Mouse (Mus musculus) kidney, embryonic 16.5 days (tissue): ENCODE measurements around the gene Fgfr2. TPM values are rescaled to one million over a fixed set of nuclear protein-coding genes. Genes with fewer than 3 reads are reported as not detected.
A peak's percentile ranks its signal among the peaks of the same experiment; 100 is the strongest.

ENCODE experiments used
- ATAC-seq: fragments of 200-750 bp; cut with Nextera tagmentation; 2 replicates; pipeline ENCODE4 v1.8.0; 2017; ENCODE audit warnings: moderate TSS enrichment; ENCODE audit not compliant: low FRiP score, low TSS enrichment
- H3K27ac ChIP-seq: fragments of 300-500 bp; sonication (generic); 2 replicates; pipeline ENCODE4 v1.5.1; 2014; ENCODE audit warnings: low read length
- H3K27me3 ChIP-seq: fragments of 300-500 bp; sonication (generic); 2 replicates; pipeline ENCODE4 v1.6.1; 2014; ENCODE audit warnings: low read length, control low read depth, mixed read lengths; ENCODE audit not compliant: insufficient read depth
- H3K36me3 ChIP-seq: fragments of 300-500 bp; sonication (generic); 2 replicates; pipeline ENCODE4 v1.6.1; 2014; ENCODE audit warnings: low read length, control low read depth, mixed read lengths; ENCODE audit not compliant: insufficient read depth
- H3K4me1 ChIP-seq: fragments of 300-500 bp; sonication (generic); 2 replicates; pipeline ENCODE4 v1.6.1; 2014; ENCODE audit warnings: low read length, control low read depth, mixed read lengths; ENCODE audit not compliant: insufficient read depth
- H3K4me2 ChIP-seq: fragments of 300-500 bp; sonication (generic); replicated peaks from 2 replicates; pipeline ENCODE4 v1.6.1; 2014; ENCODE audit warnings: low read depth, low read length
- H3K4me3 ChIP-seq: fragments of 300-500 bp; sonication (generic); 2 replicates; pipeline ENCODE4 v1.5.1; 2014; ENCODE audit warnings: mild to moderate bottlenecking, low read length
- H3K9ac ChIP-seq: fragments of 300-500 bp; sonication (generic); replicated peaks from 2 replicates; pipeline ENCODE4 v1.6.1; 2014; ENCODE audit warnings: low read length
- H3K9me3 ChIP-seq: fragments of 300-500 bp; sonication (generic); 2 replicates; pipeline ENCODE4 v1.6.1; 2016; ENCODE audit warnings: low read length, control low read depth
- WGBS: fragments of 180-500 bp; shearing (Covaris S2); extraction: QIAGEN DNeasy Blood & Tissue Kit; methylation state at CpG from one replicate; pipeline ENCODE4 v1.1.7; 2014; 5-methylcytosine and 5-hydroxymethylcytosine counted together
- polyA plus RNA-seq: library from polyadenylated mRNA; unstranded; fragments of >200 nt; fragmentation: Nextera tagmentation; extraction: Ambion mirVana; gene quantifications from 2 replicates; pipeline ENCODE4 v1.2.1, GENCODE M21; 2015

Fgfr2 gene
- polyA plus RNA-seq, 1 experiment from 2014 or later, result 118 TPM

DNA sequence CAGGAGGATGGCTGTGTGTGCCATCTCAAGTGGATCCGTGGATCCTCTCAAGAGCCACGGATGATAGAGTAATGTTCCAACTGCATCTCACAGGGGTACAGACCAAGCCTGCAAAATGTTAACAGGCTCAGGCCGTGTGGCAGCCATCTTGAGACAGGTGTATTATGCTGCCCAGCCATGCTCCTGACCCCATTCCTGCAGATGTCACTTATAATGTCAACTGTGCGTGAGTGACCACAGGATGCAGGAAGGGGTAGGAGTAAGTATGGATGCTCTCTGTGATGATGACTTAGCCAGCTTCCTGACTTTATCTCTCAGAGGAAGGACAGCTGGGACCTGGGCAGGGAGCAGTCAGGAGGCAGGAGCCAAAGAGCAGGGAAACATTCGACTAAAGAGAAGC is 2459.1 kb downstream of the Fgfr2 start:
- peaks cover 10% of the 10 kb centered on the region for H3K9me3 ChIP-seq

DNA sequence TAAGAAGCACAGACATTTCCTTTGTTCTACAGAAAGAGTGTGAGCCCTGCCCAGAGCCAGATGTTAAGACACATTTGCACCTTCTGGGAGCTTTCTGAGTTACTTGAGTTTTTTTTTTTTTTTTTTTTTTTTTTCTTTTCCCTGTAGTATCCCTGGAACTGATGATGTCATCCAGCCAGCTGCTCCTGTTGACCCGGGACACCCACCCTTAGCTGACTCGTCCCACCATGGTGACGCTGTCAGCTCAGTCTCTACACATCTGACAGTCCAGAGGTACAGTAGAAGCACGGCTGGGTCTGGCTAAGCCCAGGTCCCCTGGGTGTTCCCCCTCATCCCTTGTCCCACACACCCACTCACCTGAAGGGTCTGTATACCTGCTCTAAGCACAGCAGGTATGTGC is 2460.3 kb downstream of the Fgfr2 start:
- Histone ChIP-seq H3K4me1 (peaks cover 12% of the 10 kb centered on the region), H3K27me3 (no peaks in the 10 kb centered on the region), H3K36me3 (peaks cover 24% of the 10 kb centered on the region), H3K9me3 (peaks cover 10% of the 10 kb centered on the region), H3K4me3 (no peak overlapping the region), H3K9ac (no peak overlapping the region), H3K4me2 (no peak overlapping the region), H3K27ac (no peak overlapping the region)
- WGBS, result 53% methylated on average over 4 of the region's 4 CpGs
- ATAC-seq, result no peak; the same call in 1 of the 2 replicates

More for the DNA sequence above, 2459.1 kb downstream of the Fgfr2 start:
- WGBS, result 92% methylated on average over 5 of the region's 5 CpGs
- no peak overlapping the region for H3K4me3 ChIP-seq
- no peaks in the 10 kb centered on the region for H3K27me3 ChIP-seq
- H3K4me1 ChIP-seq, result peaks cover 14% of the 10 kb centered on the region
- H3K9ac ChIP-seq, result no peak overlapping the region
- peaks cover 24% of the 10 kb centered on the region for H3K36me3 ChIP-seq
- no peak for ATAC-seq
- no peak overlapping the region for H3K27ac ChIP-seq
- H3K4me2 ChIP-seq, result no peak overlapping the region

DNA sequence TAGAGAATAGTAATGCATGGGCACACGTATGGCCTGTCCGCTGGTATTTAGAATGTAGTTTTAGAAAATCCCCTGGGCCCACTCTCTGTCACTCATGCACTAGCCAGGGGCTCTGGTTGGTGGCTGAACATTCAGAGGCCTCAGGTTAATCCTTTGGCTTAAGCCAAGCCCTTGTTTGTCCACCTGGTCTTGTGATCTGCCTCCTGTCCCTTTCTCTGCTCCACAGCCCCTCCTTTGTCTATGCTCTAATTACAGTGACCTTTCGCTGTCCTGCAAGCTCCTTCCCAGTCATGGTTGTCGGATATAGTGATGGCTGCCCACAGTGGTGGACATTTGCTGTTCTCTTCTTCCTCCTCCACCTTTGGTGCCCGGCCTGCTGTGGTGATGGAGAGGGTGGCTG is 2460.9 kb downstream of the Fgfr2 start:
- H3K9ac ChIP-seq, result no peak overlapping the region
- H3K4me1 ChIP-seq, result peaks cover 14% of the 10 kb centered on the region
- H3K9me3 ChIP-seq, result peaks cover 10% of the 10 kb centered on the region
- no peaks in the 10 kb centered on the region for H3K27me3 ChIP-seq
- no peak overlapping the region for H3K4me2 ChIP-seq
- H3K4me3 ChIP-seq, result no peak overlapping the region
- ATAC-seq, result peak; percentile 40; the same call in 1 of the 2 replicates
- H3K36me3 ChIP-seq, result peaks cover 24% of the 10 kb centered on the region
- 54% methylated on average over 5 of the region's 5 CpGs for WGBS
- peak overlapping the region; percentile 40; the same call in 1 of the 2 replicates for H3K27ac ChIP-seq

DNA sequence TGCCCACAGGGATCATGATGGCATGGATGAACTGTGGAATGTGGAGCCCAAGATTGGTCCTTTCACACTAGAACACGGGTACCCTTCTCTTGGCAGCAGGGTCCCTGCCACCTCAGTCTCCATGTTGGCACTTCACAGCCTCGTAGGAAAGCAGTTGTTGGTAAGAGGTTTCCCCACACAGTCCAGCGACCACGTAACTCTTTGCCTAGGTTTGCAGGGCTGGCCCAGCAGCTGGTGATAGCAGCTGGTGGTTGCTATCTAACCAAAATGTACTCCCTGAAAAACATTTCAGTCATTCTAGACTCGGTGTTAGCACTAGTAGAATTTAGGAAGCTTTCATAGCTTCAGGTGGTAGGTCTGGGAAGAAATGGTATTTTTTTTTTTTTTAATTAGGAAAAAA is 2464.0 kb downstream of the Fgfr2 start:
- H3K27me3 ChIP-seq, result no peaks in the 10 kb centered on the region
- H3K4me2 ChIP-seq, result no peak overlapping the region
- WGBS, result 87% methylated on average over 5 of the region's 5 CpGs
- H3K4me3 ChIP-seq, result no peak overlapping the region
- H3K36me3 ChIP-seq, result peaks cover 10% of the 10 kb centered on the region
- ATAC-seq, result no peak
- H3K27ac ChIP-seq, result no peak overlapping the region
- H3K9ac ChIP-seq, result no peak overlapping the region
- peaks cover 39% of the 10 kb centered on the region for H3K4me1 ChIP-seq
- H3K9me3 ChIP-seq, result peaks cover 7% of the 10 kb centered on the region

DNA sequence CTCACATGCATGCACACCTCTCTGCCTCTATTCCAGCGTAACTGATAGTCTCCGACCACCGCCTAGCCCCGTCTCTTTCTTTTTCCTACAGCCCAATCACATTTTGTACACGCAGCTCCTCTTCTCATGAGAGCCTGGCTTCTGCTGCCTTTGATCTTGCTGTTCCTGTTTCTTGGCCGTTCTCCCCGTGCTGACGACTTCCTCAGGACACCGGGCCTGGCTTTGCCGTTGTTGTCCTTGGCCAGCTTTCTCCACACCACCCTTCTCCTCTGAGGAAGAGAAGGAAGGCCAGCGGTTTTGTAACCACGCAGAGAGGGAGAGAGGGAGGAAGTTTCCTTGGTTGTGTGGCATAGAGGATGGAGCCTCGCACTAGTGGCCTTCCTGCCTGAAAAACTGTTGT is 2465.4 kb downstream of the Fgfr2 start:
- H3K9ac ChIP-seq, result no peak overlapping the region
- no peak overlapping the region for H3K27ac ChIP-seq
- no peaks in the 10 kb centered on the region for H3K27me3 ChIP-seq
- no peak overlapping the region for H3K4me3 ChIP-seq
- H3K4me2 ChIP-seq, result no peak overlapping the region
- peaks cover 48% of the 10 kb centered on the region for H3K4me1 ChIP-seq
- no peaks in the 10 kb centered on the region for H3K36me3 ChIP-seq
- H3K9me3 ChIP-seq, result no peaks in the 10 kb centered on the region
- 54% methylated on average over 13 of the region's 13 CpGs for WGBS
- ATAC-seq, result no peak

DNA sequence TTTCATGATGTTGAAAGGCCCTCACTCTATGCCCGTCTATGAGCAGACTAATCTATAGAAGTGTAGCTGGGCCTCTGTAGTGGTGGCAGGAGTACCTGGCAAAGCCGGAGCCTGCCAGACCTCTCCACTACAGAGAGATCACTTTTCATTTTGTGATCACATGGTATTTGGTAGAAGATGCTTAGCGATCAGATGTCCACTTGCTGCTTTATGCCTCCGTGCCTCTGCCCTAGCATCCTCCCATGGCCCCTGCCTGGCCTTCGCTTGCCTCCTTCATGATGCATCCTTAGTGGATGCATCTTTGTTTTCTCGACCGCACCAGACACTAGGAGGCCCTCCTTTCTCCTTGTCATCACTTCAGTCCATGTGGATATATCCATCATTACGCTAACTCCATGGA is 2466.2 kb downstream of the Fgfr2 start:
- H3K4me2 ChIP-seq, result no peak overlapping the region
- H3K36me3 ChIP-seq, result no peaks in the 10 kb centered on the region
- H3K27ac ChIP-seq, result no peak overlapping the region
- H3K9me3 ChIP-seq, result no peaks in the 10 kb centered on the region
- no peaks in the 10 kb centered on the region for H3K27me3 ChIP-seq
- H3K4me1 ChIP-seq, result peaks cover 43% of the 10 kb centered on the region
- no peak overlapping the region for H3K9ac ChIP-seq
- H3K4me3 ChIP-seq, result no peak overlapping the region
- ATAC-seq, result no peak
- WGBS, result 84% methylated on average over 8 of the region's 8 CpGs

DNA sequence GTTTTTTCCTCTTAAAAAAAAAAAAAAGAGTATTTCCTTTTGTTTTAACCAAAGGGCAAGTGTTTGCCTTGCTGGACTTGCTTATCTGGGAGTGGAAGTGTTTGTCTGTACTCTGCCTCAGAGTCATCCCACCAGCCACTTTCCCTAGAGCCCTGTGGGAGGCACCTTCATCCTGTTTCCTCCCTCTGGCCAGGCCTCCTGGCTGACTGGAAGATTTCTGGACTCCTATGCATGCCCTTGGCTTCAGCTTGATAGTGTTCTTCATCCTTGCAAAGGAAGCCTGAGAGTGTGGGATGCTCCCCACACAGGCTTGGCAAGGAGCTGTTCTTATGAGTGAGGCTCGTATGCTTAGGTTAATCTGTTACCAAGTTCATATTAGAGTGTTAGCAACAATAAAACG is 2468.6 kb downstream of the Fgfr2 start:
- Histone ChIP-seq H3K36me3 (no peaks in the 10 kb centered on the region), H3K9me3 (no peaks in the 10 kb centered on the region), H3K9ac (peak overlapping the region; percentile 10; the same call in 1 of the 2 replicates), H3K4me1 (peaks cover 42% of the 10 kb centered on the region), H3K27ac (peak overlapping the region; percentile 77), H3K4me3 (no peak overlapping the region), H3K27me3 (no peaks in the 10 kb centered on the region), H3K4me2 (no peak overlapping the region)
- ATAC-seq, result peak; percentile 33; the same call in 1 of the 2 replicates
- WGBS, result 8% methylated on average over 2 of the region's 2 CpGs

DNA sequence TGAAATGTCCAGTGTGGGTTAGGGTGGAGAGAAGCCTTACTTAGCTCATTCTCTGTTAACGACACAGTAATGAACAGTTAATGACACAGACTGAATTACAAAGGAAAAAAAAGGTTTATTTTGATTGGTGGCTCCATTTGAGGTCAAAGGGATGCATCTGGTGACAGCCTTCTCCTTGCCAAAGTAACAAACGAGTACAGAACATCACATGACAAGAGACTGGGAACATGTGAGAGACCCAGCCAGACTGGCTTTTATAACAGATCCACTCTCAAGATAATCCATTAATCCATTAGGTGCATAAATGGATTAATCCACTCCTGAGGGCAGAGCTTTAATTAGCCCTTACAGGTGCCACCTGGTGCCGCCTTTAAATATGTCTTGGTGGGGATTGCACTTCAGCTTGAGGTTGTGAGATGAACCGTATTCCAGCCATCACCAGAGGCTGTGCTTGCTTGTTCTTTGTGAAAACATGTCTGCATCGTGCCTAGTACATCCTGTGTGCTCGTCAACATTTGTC is 2470.1 kb downstream of the Fgfr2 start:
- Histone ChIP-seq H3K9ac (no peak overlapping the region), H3K36me3 (no peaks in the 10 kb centered on the region), H3K27me3 (no peaks in the 10 kb centered on the region), H3K4me2 (no peak overlapping the region), H3K27ac (no peak overlapping the region), H3K9me3 (no peaks in the 10 kb centered on the region), H3K4me3 (no peak overlapping the region), H3K4me1 (peaks cover 50% of the 10 kb centered on the region)
- no peak for ATAC-seq
- WGBS, result 69% methylated on average over 6 of the region's 6 CpGs

DNA sequence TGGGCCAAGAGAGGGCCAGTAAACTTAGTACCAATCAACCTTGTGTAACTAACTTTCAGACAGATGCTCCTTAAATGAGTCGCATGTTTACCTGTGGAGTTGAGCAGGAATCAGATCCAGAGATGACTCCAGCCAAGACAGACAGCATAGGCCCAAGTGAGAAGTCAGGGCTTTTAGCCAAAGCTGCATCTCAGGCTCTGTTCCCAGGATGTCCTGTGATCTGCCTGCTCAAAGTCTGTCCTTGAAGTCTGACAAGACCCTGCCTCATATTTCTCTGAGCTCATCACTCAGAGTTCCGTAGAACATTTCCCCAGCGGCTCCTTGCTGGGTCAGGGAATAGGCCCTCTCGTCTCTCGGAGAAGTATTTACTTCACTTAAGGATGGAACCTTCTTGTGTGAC is 2472.5 kb downstream of the Fgfr2 start:
- no peak overlapping the region for H3K27ac ChIP-seq
- H3K9me3 ChIP-seq, result no peaks in the 10 kb centered on the region
- no peak overlapping the region for H3K4me3 ChIP-seq
- no peaks in the 10 kb centered on the region for H3K36me3 ChIP-seq
- H3K9ac ChIP-seq, result no peak overlapping the region
- no peak for ATAC-seq
- no peaks in the 10 kb centered on the region for H3K27me3 ChIP-seq
- H3K4me1 ChIP-seq, result peaks cover 49% of the 10 kb centered on the region
- 79% methylated on average over 5 of the region's 5 CpGs for WGBS
- no peak overlapping the region for H3K4me2 ChIP-seq

DNA sequence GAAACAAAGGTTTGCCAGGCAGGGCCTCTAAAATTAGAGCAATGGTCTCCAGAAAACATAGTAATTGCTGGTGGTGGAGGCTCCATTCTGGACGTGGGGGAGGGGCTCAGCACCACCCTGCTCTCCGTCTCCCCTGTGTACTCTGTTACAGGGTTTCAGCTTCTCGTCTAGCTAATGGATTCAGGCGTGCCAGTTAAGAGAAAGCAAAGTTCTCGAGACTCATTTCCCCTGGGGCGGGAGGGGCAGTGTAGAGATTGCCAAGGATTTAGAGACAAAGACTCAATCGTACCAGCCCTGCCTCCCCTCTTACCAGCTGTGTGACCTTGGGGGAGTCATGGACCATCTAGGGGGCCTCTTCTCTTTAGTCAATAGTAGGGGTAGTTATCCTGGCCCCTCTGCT is 2473.9 kb downstream of the Fgfr2 start:
- Histone ChIP-seq H3K4me3 (no peak overlapping the region), H3K4me2 (no peak overlapping the region), H3K9me3 (no peaks in the 10 kb centered on the region), H3K9ac (no peak overlapping the region), H3K27me3 (no peaks in the 10 kb centered on the region), H3K36me3 (no peaks in the 10 kb centered on the region), H3K27ac (no peak overlapping the region), H3K4me1 (peaks cover 42% of the 10 kb centered on the region)
- no peak for ATAC-seq
- WGBS, result 24% methylated on average over 7 of the region's 7 CpGs
